Mouse (Mus musculus): Measurements from ENCODE around the gene Gm3269. TPM values are rescaled to one million over a fixed set of nuclear protein-coding genes. Genes with fewer than 3 reads are reported as not detected.
"Not testable (repeated sequence)": the region's sequence is repeated elsewhere in the genome, so short reads cannot be mapped to it uniquely, and the experiment has no call there.

Gm3269 gene
- not detected in 2 replicates for polyA plus RNA-seq (2016; fragmentation: Nextera tagmentation; extraction: Ambion mirVana)

GRCm38 (mm10) chr14:4837806-4838205 lies at the start of gene Gm3269:
Gene Gm3269, plus strand, starts transcription at chr14:4838106.
- not testable (repeated sequence) for H3K4me1 ChIP-seq; H3K36me3 ChIP-seq; DNase-seq (ENCODE audit: low spot score); H3K27ac ChIP-seq; H3K4me3 ChIP-seq; H3K9me3 ChIP-seq (replicated peaks); H3K27me3 ChIP-seq (ENCODE audit: low read depth, poor library complexity, severe bottlenecking)
- WGBS, result 67% methylated on average over 1 of the region's 4 CpGs

- not testable (repeated sequence) for H3K9me3 ChIP-seq (replicated peaks); H3K27ac ChIP-seq; DNase-seq (ENCODE audit: low spot score); H3K27me3 ChIP-seq (ENCODE audit: low read depth, poor library complexity, severe bottlenecking); H3K4me3 ChIP-seq; H3K36me3 ChIP-seq; H3K4me1 ChIP-seq
- WGBS, result 90% methylated on average over 6 of the region's 6 CpGs
These were observed 31.5 kb upstream of the Gm3269 start for GRCm38 (mm10) chr14:4806421-4806820.

GRCm38 (mm10) chr14:4821950-4822349 lies 16.0 kb upstream of the Gm3269 start:
- H3K27me3 ChIP-seq (ENCODE audit: low read depth, poor library complexity, severe bottlenecking); H3K4me3 ChIP-seq; H3K27ac ChIP-seq; H3K9me3 ChIP-seq (replicated peaks); DNase-seq (ENCODE audit: low spot score); H3K4me1 ChIP-seq; H3K36me3 ChIP-seq: not testable (repeated sequence)
- WGBS, result 79% methylated on average over 2 of the region's 7 CpGs

GRCm38 (mm10) chr14:4855299-4855980 lies 17.5 kb downstream of the Gm3269 start, which contains the start of gene Gm3264:
Gene Gm3264, plus strand, starts transcription at chr14:4855576.
- H3K27me3 ChIP-seq (ENCODE audit: low read depth, poor library complexity, severe bottlenecking); H3K4me1 ChIP-seq; H3K9me3 ChIP-seq (replicated peaks); H3K36me3 ChIP-seq: not testable (repeated sequence)
- DNase-seq (ENCODE audit: low spot score), result peak; percentile 36
- peak within 1 kb of the TSS; percentile 45 for H3K4me3 ChIP-seq
- 9% methylated on average over 26 of the region's 59 CpGs for WGBS
- H3K27ac ChIP-seq, result peak within 1 kb of the TSS; percentile 75

- H3K27me3 ChIP-seq (ENCODE audit: low read depth, poor library complexity, severe bottlenecking); H3K4me1 ChIP-seq; DNase-seq (ENCODE audit: low spot score); H3K9me3 ChIP-seq (replicated peaks); H3K27ac ChIP-seq; H3K36me3 ChIP-seq; H3K4me3 ChIP-seq: not testable (repeated sequence)
- 94% methylated on average over 1 of the region's 3 CpGs for WGBS
These were observed 54.2 kb downstream of the Gm3269 start, which contains the start of gene Gm3278 for GRCm38 (mm10) chr14:4892116-4892515. Gene Gm3278, plus strand, starts transcription at chr14:4892416.

Other genes starting within 250 kb of the Gm3269 start
- gene Gm8159, start 205.8 kb upstream of the Gm3269 start, polyA plus RNA-seq (2016; fragmentation: Nextera tagmentation; extraction: Ambion mirVana), result not detected in 2 replicates
- gene Gm3239, start 173.9 kb upstream of the Gm3269 start, polyA plus RNA-seq (2016; fragmentation: Nextera tagmentation; extraction: Ambion mirVana), result not detected in 2 replicates
- not detected in 2 replicates for gene Gm7876, start 128.9 kb upstream of the Gm3269 start, polyA plus RNA-seq (2016; fragmentation: Nextera tagmentation; extraction: Ambion mirVana)
- 0.20 TPM in 1 of 2 replicates, not detected in the other for gene Gm3252, start 111.3 kb upstream of the Gm3269 start, polyA plus RNA-seq (2016; fragmentation: Nextera tagmentation; extraction: Ambion mirVana)
- not detected in 2 replicates for gene Gm9602, start 61.8 kb upstream of the Gm3269 start, polyA plus RNA-seq (2016; fragmentation: Nextera tagmentation; extraction: Ambion mirVana)
- gene Gm3264, start 17.5 kb downstream of the Gm3269 start, polyA plus RNA-seq (2016; fragmentation: Nextera tagmentation; extraction: Ambion mirVana), result 0.46 and 1.4 TPM in 2 replicates
- gene Gm3278, start 54.3 kb downstream of the Gm3269 start, polyA plus RNA-seq (2016; fragmentation: Nextera tagmentation; extraction: Ambion mirVana), result not detected in 2 replicates
- gene Gm8297, start 145.8 kb downstream of the Gm3269 start, polyA plus RNA-seq (2016; fragmentation: Nextera tagmentation; extraction: Ambion mirVana), result not detected in 2 replicates
- gene Gm3298, start 177.8 kb downstream of the Gm3269 start, polyA plus RNA-seq (2016; fragmentation: Nextera tagmentation; extraction: Ambion mirVana), result not detected in 2 replicates
- gene 4930555G01Rik, start 212.5 kb downstream of the Gm3269 start, polyA plus RNA-seq (2016; fragmentation: Nextera tagmentation; extraction: Ambion mirVana), result not detected in 2 replicates
- gene Gm8281, start 232.9 kb downstream of the Gm3269 start, polyA plus RNA-seq (2016; fragmentation: Nextera tagmentation; extraction: Ambion mirVana), result 1.1 and 1.6 TPM in 2 replicates